Mouse (Mus musculus): ENCODE data around the gene Lrrc52. TPM values are rescaled to one million over a fixed set of nuclear protein-coding genes. Genes with fewer than 3 reads are reported as not detected.

Lrrc52 gene
- polyA plus RNA-seq, 2 experiments: 0.02 TPM; not detected in 1

DNA sequence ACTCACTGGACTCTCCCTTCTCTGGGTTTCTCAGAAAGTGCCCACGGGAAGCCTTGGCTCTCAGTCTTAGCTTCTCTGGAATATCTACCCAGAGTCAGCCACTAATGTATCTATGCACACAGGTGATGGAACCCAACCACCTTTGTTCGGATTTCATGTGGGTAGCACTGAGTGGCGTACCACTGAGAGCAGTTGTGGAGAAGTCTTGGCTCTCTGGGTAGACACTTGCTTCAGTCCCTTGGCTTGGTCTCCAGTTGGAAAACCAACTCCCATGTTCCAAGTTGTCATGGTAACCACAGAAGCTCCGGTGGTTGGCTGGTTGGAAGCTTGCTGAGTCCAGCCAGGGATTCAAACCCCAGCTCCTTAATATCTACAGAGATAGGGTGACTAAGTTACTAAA is 57.0 kb downstream of the Lrrc52 start:
- Histone ChIP-seq H3K4me3 (ENCODE audit: insufficient read depth in 1 of 2, low read depth in 2 of 2, low read length in 2 of 2) (no peak overlapping the region), H3K36me3 (replicated peaks; ENCODE audit: control insufficient read depth, insufficient read depth, low read depth) (no peaks in the 10 kb centered on the region), H3K4me1 (replicated peaks; ENCODE audit: control insufficient read depth in 2 of 2, insufficient read depth in 2 of 2, low read length in 1 of 2) (no peaks in the 10 kb centered on the region), H3K9ac (replicated peaks) (no peak overlapping the region), H3K4me2 (ENCODE audit: low read depth) (no peak overlapping the region), H3K27ac (no peak overlapping the region), H3K27me3 (ENCODE audit: control insufficient read depth, insufficient read depth, low read length) (peaks cover 4% of the 10 kb centered on the region; the same call in 1 of the 2 replicates), H3K9me3 (ENCODE audit: control insufficient read depth, low read length) (no peaks in the 10 kb centered on the region)
- 59% methylated on average over 4 of the region's 4 CpGs for WGBS (ENCODE audit: insufficient replicate concordance)
- no peak for DNase-seq (ENCODE audit: low read depth in 3 of 3, low spot score in 3 of 3)
- no peak for ATAC-seq (ENCODE audit: insufficient read depth)
- no peak for TF ChIP-seq EP300 (IDR thresholded peaks at IDR 0.05; ENCODE audit: low read depth)
- TF ChIP-seq CTCF (IDR thresholded peaks at IDR 0.05; ENCODE audit: low read depth): no peak

- no peak for DNase-seq (ENCODE audit: low read depth in 3 of 3, low spot score in 3 of 3)
- TF ChIP-seq EP300 (IDR thresholded peaks at IDR 0.05; ENCODE audit: low read depth): no peak
- H3K9me3 ChIP-seq (ENCODE audit: control insufficient read depth, low read length): no peaks in the 10 kb centered on the region
- H3K27ac ChIP-seq: no peak overlapping the region
- 56% methylated on average over 4 of the region's 4 CpGs for WGBS (ENCODE audit: insufficient replicate concordance)
- H3K4me2 ChIP-seq (ENCODE audit: low read depth): no peak overlapping the region
- no peaks in the 10 kb centered on the region for H3K36me3 ChIP-seq (replicated peaks; ENCODE audit: control insufficient read depth, insufficient read depth, low read depth)
- no peak overlapping the region for H3K9ac ChIP-seq (replicated peaks)
- no peak for ATAC-seq (ENCODE audit: insufficient read depth)
- peaks cover 2% of the 10 kb centered on the region; the same call in 1 of the 2 replicates for H3K27me3 ChIP-seq (ENCODE audit: control insufficient read depth, insufficient read depth, low read length)
- H3K4me1 ChIP-seq (replicated peaks; ENCODE audit: control insufficient read depth in 2 of 2, insufficient read depth in 2 of 2, low read length in 1 of 2): no peaks in the 10 kb centered on the region
- no peak overlapping the region for H3K4me3 ChIP-seq (ENCODE audit: insufficient read depth in 1 of 2, low read depth in 2 of 2, low read length in 2 of 2)
These were observed 61.3 kb downstream of the Lrrc52 start for GRCm38 (mm10) chr1:167405237-167405636.

Other genes with a start within 250 kb of the Lrrc52 start
- gene Uck2, start 181.5 kb downstream of the Lrrc52 start, polyA plus RNA-seq (2012; rRNA removed): 15.3 and 17.6 TPM in 2 replicates
- gene Uck2, start 181.5 kb downstream of the Lrrc52 start, polyA plus RNA-seq (2014; fragmentation: Nextera tagmentation; extraction: Ambion mirVana): 42.6 and 43.4 TPM in 2 replicates
- gene Tmco1, start 158.4 kb downstream of the Lrrc52 start, polyA plus RNA-seq (2012; rRNA removed): 33.4 and 43.4 TPM in 2 replicates
- gene Tmco1, start 158.4 kb downstream of the Lrrc52 start, polyA plus RNA-seq (2014; fragmentation: Nextera tagmentation; extraction: Ambion mirVana): 64.1 and 65.4 TPM in 2 replicates
- gene Aldh9a1, start 116.8 kb downstream of the Lrrc52 start, polyA plus RNA-seq (2012; rRNA removed): 21.9 and 28.1 TPM in 2 replicates
- gene Aldh9a1, start 116.8 kb downstream of the Lrrc52 start, polyA plus RNA-seq (2014; fragmentation: Nextera tagmentation; extraction: Ambion mirVana): 52.5 and 59.9 TPM in 2 replicates
- gene Mgst3, start 72.9 kb downstream of the Lrrc52 start, polyA plus RNA-seq (2012; rRNA removed): 330 and 468 TPM in 2 replicates
- gene Mgst3, start 72.9 kb downstream of the Lrrc52 start, polyA plus RNA-seq (2014; fragmentation: Nextera tagmentation; extraction: Ambion mirVana): 596 and 611 TPM in 2 replicates
- gene Rxrg, start 131.6 kb upstream of the Lrrc52 start, polyA plus RNA-seq (2012; rRNA removed): 0.03 and 0.05 TPM in 2 replicates
- gene Rxrg, start 131.6 kb upstream of the Lrrc52 start, polyA plus RNA-seq (2014; fragmentation: Nextera tagmentation; extraction: Ambion mirVana): not detected in 2 replicates
- gene Lmx1a, start 222.5 kb upstream of the Lrrc52 start, polyA plus RNA-seq (2012; rRNA removed): 0.06 and 0.08 TPM in 2 replicates
- 0.08 and 0.11 TPM in 2 replicates for gene Lmx1a, start 222.5 kb upstream of the Lrrc52 start, polyA plus RNA-seq (2014; fragmentation: Nextera tagmentation; extraction: Ambion mirVana)